Mouse (Mus musculus): ENCODE results near the gene Prpsap1.
"Not testable (repeated sequence)": the region's sequence is repeated elsewhere in the genome, so short reads cannot be mapped to it uniquely, and the experiment has no call there.

The Prpsap1 gene

DNA sequence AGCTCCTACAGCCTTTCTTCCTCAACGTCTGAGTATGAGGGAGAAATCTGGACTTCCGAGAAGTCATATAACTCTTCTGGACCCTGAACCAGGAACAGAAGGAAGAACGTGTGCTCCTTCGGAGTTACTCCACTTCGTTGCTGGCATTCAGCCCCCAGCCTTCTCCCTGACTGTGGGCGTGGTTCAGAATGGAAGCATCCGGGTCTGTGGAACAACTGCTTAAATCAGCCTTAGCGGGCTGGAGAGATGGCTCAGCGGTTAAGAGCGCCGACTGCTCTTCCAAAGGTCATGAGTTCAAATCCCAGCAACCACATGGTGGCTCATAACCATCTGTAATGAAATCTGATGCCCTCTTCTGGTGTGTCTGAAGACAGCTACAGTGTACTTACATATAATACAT, 67.7 kb downstream of the Prpsap1 start:
- DNase-seq = not testable (repeated sequence)

DNA sequence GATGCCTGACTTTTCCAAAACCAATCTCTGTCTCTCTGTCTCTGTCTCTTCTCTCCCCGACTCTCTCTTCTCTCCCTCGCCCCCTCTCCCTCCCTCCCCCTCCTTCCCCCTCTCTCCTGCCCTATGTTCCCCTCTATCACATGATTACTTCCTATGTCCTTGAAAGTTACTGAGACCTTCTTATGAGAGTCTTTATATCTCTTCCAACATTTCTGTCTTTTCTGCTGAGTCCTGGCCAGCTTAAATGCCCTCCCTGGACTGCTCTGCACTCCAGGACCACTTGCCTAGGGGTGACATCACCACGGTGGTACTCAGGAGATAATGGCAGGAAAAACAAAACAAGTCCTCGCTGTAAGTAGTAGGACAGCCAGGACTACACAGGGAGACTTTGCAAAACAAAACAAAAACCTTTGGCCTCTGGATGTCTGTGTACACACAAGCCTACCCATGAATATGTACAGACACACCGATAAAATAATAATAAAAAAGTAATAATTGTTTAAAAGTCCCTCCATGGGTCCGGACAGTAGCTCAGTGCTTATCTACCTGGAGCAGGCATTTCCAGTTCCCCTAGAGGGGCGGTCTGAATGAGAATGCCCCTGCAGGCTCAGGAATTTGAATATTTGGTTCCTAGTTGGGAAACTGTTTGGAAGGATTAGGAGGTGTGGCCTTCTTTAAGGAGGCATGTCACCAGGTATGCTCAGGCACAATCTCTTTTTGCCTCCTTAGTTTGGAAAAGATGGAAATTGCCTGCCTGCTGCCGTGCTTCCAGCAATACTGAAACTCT, 69.2 kb downstream of the Prpsap1 start:
- DNase-seq = no peak

- no peak for DNase-seq
Measured at GRCm38 (mm10) chr11:116423782-116424620, 70.0 kb downstream of the Prpsap1 start.

GRCm38 (mm10) chr11:116423214-116423613, 70.8 kb downstream of the Prpsap1 start:
- DNase-seq = no peak

DNA sequence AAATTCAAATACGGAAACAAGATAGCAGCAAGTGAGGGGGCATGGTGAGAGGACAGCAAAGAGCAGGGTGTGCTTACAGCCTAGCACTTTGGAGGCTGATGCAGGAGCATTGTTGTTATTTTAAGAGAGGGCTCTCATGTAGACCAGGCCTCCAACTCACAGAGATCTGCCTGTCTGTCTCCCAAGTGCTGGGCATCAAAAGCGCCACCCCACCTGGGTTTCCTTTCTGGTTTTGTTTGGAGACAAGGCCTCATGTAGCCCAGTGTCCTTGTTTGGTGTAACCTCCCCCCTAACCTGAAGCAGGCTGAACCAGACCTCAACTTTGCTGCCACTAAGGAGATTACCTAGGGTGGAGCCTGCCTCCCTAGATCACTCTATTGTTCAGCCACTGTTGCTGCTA, 71.4 kb downstream of the Prpsap1 start:
- no peak for DNase-seq

GRCm38 (mm10) chr11:116421102-116421501, 72.9 kb downstream of the Prpsap1 start:
- DNase-seq = no peak
